Mouse (Mus musculus): Measurements from ENCODE around the gene Prickle3.

DNA sequence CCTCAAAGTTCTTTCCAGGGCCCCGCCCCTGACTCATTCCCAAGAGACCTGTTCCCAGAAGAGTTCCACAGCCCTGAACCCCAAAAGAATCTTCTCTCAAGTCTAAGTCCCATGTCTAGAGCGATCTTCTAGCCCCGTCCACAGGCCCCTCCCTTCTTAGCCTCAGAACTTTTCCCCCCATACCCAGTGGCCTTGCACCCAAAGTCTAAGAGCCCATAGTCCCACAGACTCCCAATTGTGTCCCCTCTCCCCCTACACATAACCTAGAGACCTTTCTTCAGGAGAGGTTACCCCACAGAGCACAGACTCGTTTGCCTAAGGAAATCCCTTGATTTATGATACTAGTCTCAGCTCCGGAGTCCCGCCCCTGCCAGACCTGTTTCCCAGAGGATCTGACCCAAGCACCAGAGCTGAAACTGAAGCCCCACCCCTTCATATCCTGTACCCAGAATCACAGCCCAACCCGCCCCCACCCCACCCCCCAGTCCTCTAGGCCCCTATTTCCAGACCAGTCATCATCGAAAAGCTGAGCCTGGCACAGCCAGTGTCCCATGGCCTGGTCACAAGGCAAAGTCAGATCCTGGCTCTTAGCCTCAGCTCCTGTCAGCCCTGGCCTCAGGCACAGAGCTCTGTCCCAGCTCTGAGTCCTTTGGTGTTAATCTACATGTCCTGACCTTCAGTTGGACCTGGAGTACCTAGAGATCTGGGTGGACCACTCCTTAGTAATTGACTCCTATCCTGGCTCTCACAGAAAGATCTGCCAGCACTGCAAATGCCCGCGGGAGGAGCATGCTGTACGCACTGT, 1.9 kb downstream of the Prickle3 start:
- TF ChIP-seq POLR2A (IDR thresholded peaks at IDR 0.05; ENCODE audit: extremely low read depth, insufficient read depth, low read length) = no peak
- no peak for TF ChIP-seq CTCF (IDR thresholded peaks at IDR 0.05; ENCODE audit: extremely low read depth, insufficient read depth, low read length)

Measured in cortical plate, adult 2 months (tissue).